Mouse (Mus musculus) mouse trophoblast stem cell (cell line): Measurements from ENCODE around the gene Exoc4.

ENCODE experiments used
- in situ Hi-C, 2 experiments: fragments of 300-500 bp; cut with MseI, MboI; formaldehyde crosslinking; loops; 2 replicates in 1 of 2; 3 replicates in 1 of 2; pipeline ENCODE4 v1.15.1; 2025

Gene Exoc4

GRCm38 (mm10) chr6:33939169-33939568, 690.3 kb downstream of the Exoc4 start:
- in situ Hi-C loops = no loop called here

GRCm38 (mm10) chr6:33946911-33947489, 698.1 kb downstream of the Exoc4 start:
- in situ Hi-C loops = no loop called here

- in situ Hi-C loops = no loop called here
Measured at GRCm38 (mm10) chr6:33950113-33950512, 701.2 kb downstream of the Exoc4 start.

GRCm38 (mm10) chr6:33955469-33955868, 706.6 kb downstream of the Exoc4 start:
- in situ Hi-C loops = no loop called here

GRCm38 (mm10) chr6:33958281-33958680, 709.4 kb downstream of the Exoc4 start:
- in situ Hi-C loops = no loop called here

- in situ Hi-C loops = no loop called here
Measured at GRCm38 (mm10) chr6:33960766-33961165, 711.9 kb downstream of the Exoc4 start.

GRCm38 (mm10) chr6:33963092-33963491, 714.2 kb downstream of the Exoc4 start:
- in situ Hi-C loops = no loop called here

- in situ Hi-C loops = no loop called here
Measured at GRCm38 (mm10) chr6:33965571-33965970, 716.7 kb downstream of the Exoc4 start.

GRCm38 (mm10) chr6:33968746-33969145, 719.9 kb downstream of the Exoc4 start:
- in situ Hi-C loops = no loop called here

GRCm38 (mm10) chr6:33972801-33973200, 723.9 kb downstream of the Exoc4 start:
- in situ Hi-C loops = no loop called here

GRCm38 (mm10) chr6:33976576-33976975, 727.7 kb downstream of the Exoc4 start:
- in situ Hi-C loops = no loop called here

- in situ Hi-C loops = no loop called here
Measured at GRCm38 (mm10) chr6:33977448-33977847, 728.6 kb downstream of the Exoc4 start.

GRCm38 (mm10) chr6:33977880-33978279, 729.0 kb downstream of the Exoc4 start:
- in situ Hi-C loops = no loop called here

GRCm38 (mm10) chr6:33982709-33983108, 733.8 kb downstream of the Exoc4 start:
- in situ Hi-C loops = no loop called here

- in situ Hi-C loops = no loop called here
Measured at GRCm38 (mm10) chr6:33987132-33987531, 738.2 kb downstream of the Exoc4 start.

- in situ Hi-C loops = no loop called here
Measured at GRCm38 (mm10) chr6:33992213-33993034, 743.5 kb downstream of the Exoc4 start.

GRCm38 (mm10) chr6:33993842-33994241, 745.0 kb downstream of the Exoc4 start:
- in situ Hi-C loops = no loop called here

GRCm38 (mm10) chr6:33998590-33998989, 749.7 kb downstream of the Exoc4 start:
- in situ Hi-C loops = no loop called here

GRCm38 (mm10) chr6:33999530-33999929, 750.6 kb downstream of the Exoc4 start:
- in situ Hi-C loops = no loop called here

GRCm38 (mm10) chr6:34000644-34001043, 751.8 kb downstream of the Exoc4 start:
- in situ Hi-C loops = no loop called here

GRCm38 (mm10) chr6:34003033-34003432, 754.1 kb downstream of the Exoc4 start:
- in situ Hi-C loops = no loop called here

GRCm38 (mm10) chr6:34013469-34013868, 764.6 kb downstream of the Exoc4 start:
- in situ Hi-C loops = no loop called here
